19 mouse cellular contexts compared by ENCODE assay signal in genomic region chr13:101588905-101589304, GRCm38 (mm10).
"Had no signal": no experiment of that assay in that cellular context is flagged by ENCODE, and none has a peak within 500 bp of the region (broad histone marks: within the 10 kb centered on the region; RNA-seq: fewer than 3 reads in every experiment).

No protein-coding gene starts in this region.

- DNase-seq: kidney, adult 9 months; kidney, postnatal 14 days; kidney, postnatal 4 days; left cerebral cortex, postnatal 4 days; lung, adult 18-20 months; lung, postnatal 10 days; lung, postnatal 36 days; thymus, adult 18-20 months; thymus, postnatal 25 days had no signal

- H3K4me2 ChIP-seq: limb, embryonic 12.5 days; limb, embryonic 15.5 days; liver, embryonic 12.5 days; liver, embryonic 15.5 days; lung, embryonic 15.5 days; midbrain, embryonic 13.5 days had no signal

- H3K9me3 ChIP-seq: limb, embryonic 12.5 days; limb, embryonic 15.5 days; liver, embryonic 12.5 days; liver, embryonic 15.5 days; lung, embryonic 15.5 days; megakaryocyte, embryonic 14.5 days; midbrain, embryonic 10.5 days; midbrain, embryonic 13.5 days had no signal

- H3K9ac ChIP-seq: limb, embryonic 12.5 days; limb, embryonic 15.5 days; liver, embryonic 12.5 days; liver, embryonic 15.5 days; lung, embryonic 15.5 days; midbrain, embryonic 13.5 days had no signal

- H3K4me3 ChIP-seq: limb, embryonic 12.5 days; limb, embryonic 15.5 days; liver, embryonic 12.5 days; liver, embryonic 15.5 days; lung, embryonic 15.5 days; megakaryocyte, embryonic 14.5 days; midbrain, embryonic 10.5 days; midbrain, embryonic 13.5 days; myocyte had no signal

- H3K27ac ChIP-seq: limb, embryonic 12.5 days; limb, embryonic 15.5 days; liver, embryonic 12.5 days; liver, embryonic 15.5 days; lung, embryonic 15.5 days; midbrain, embryonic 10.5 days; midbrain, embryonic 13.5 days had no signal

- H3K4me1 ChIP-seq: limb, embryonic 12.5 days; limb, embryonic 15.5 days; lung, embryonic 15.5 days; midbrain, embryonic 13.5 days had no signal

- ATAC-seq: liver, embryonic 12.5 days; midbrain, embryonic 13.5 days; midbrain, embryonic 16.5 days had no signal

- H3K36me3 ChIP-seq: limb, embryonic 12.5 days; limb, embryonic 15.5 days; liver, embryonic 12.5 days; liver, embryonic 15.5 days; lung, embryonic 15.5 days; midbrain, embryonic 10.5 days; midbrain, embryonic 13.5 days had no signal

- H3K27me3 ChIP-seq: limb, embryonic 12.5 days; limb, embryonic 15.5 days; lung, embryonic 15.5 days; midbrain, embryonic 13.5 days had no signal
